Mouse (Mus musculus) left cerebral cortex, adult 9 months (tissue): ENCODE measurements around the gene Gm2381.
"Not testable (repeated sequence)": the region's sequence is repeated elsewhere in the genome, so short reads cannot be mapped to it uniquely, and the experiment has no call there.

Experiments
- DNase-seq, 2 experiments: peaks; one replicate each; pipeline ENCODE4 v3.0.0; 2022; ENCODE audit warnings: low spot score in 2 of 2

Gm2381 gene

GRCm38 (mm10) chr7:42866801-42867458, at the start of gene Gm2381:
Gene Gm2381, minus strand, starts transcription at chr7:42867234.
- DNase-seq, result not testable (repeated sequence)

GRCm38 (mm10) chr7:42898067-42898466, 31.0 kb upstream of the Gm2381 start:
- DNase-seq, result not testable (repeated sequence)

DNA sequence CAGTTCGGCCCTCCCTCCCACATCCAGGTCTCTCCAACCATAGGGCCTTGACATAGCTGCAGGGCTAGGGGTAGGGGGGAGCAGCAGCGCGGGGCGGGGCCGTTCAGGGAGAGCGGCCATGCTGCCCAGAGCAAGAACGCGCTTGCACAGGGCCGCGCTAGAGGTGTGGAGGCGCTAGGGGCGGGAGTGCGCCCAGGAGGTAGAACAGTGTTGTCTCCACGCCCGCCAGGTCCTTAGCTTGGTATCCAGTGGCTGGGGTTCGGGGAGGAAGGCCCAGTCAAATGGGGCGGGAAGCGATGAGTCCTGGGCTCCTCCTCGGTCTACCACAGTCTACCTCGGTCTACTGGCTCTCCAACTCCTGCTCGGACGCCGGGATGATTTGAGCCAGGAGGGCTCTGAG, 11.1 kb upstream of the Gm2381 start:
- DNase-seq, result no peak

GRCm38 (mm10) chr7:42838366-42838765, 28.7 kb downstream of the Gm2381 start:
- not testable (repeated sequence) for DNase-seq

GRCm38 (mm10) chr7:42832221-42832620, 34.8 kb downstream of the Gm2381 start:
- DNase-seq, result no peak

- not testable (repeated sequence) for DNase-seq
Measured at GRCm38 (mm10) chr7:42793425-42793824, 73.6 kb downstream of the Gm2381 start, which contains the start of gene Vmn2r62. Gene Vmn2r62, minus strand, starts transcription at chr7:42793525.
